Mouse (Mus musculus) kidney, adult 2 months (tissue): ENCODE measurements at regions not wholly inside any gene's neighbourhood (a gene's known extent, or its start where the extent isn't known, plus 50 kb on each side); places are given as distances from the start of the nearest gene placed in this dataset.
A peak's percentile ranks its signal among the peaks of the same experiment; 100 is the strongest.

Experiments used
- DNase-seq: peaks from one replicate; pipeline ENCODE4 v3.0.0; 2021
- H3K27ac ChIP-seq: fragments of 200-500 bp; 2 replicates; pipeline ENCODE4 v1.5.1; 2012; ENCODE audit warnings: low read depth, low read length, control low read depth, inconsistent platforms; ENCODE audit not compliant: insufficient read depth
- H3K27me3 ChIP-seq: fragments of 200-500 bp; replicated peaks from 2 replicates; pipeline ENCODE4 v1.6.1; 2012; ENCODE audit warnings: mild to moderate bottlenecking, moderate library complexity, low read length, inconsistent platforms; ENCODE audit not compliant: control insufficient read depth, insufficient read depth
- H3K36me3 ChIP-seq: fragments of 200-500 bp; 2 replicates; pipeline ENCODE4 v1.6.1; 2012; ENCODE audit warnings: mild to moderate bottlenecking, moderate library complexity, low read length, inconsistent platforms; ENCODE audit not compliant: control insufficient read depth, insufficient read depth
- H3K4me1 ChIP-seq: fragments of 200-500 bp; 2 replicates; pipeline ENCODE4 v1.6.1; 2011; ENCODE audit warnings: low read length; ENCODE audit not compliant: control insufficient read depth, insufficient read depth
- H3K4me3 ChIP-seq: fragments of 200-500 bp; 2 replicates; pipeline ENCODE4 v1.5.1; 2011; ENCODE audit warnings: mild to moderate bottlenecking, low read depth, low read length, control low read depth; ENCODE audit not compliant: insufficient read depth
- CTCF ChIP-seq: fragments of 200-500 bp; conservative IDR thresholded peaks from 2 replicates; pipeline ENCODE4 v1.5.1; 2011; ENCODE audit warnings: low read depth, mild to moderate bottlenecking, control low read depth, low read length, moderate library complexity, mixed read lengths; ENCODE audit not compliant: insufficient read depth, insufficient read length
- POLR2A ChIP-seq: fragments of 200-500 bp; IDR thresholded peaks from one replicate; pipeline ENCODE4 v1.6.1; 2011; ENCODE audit warnings: low read depth, low read length, control low read depth
- WGBS: fragments of 180-500 bp; shearing (Covaris S2); methylation state at CpG from one replicate; pipeline ENCODE4 v1.1.7; 2018; 5-methylcytosine and 5-hydroxymethylcytosine counted together

- Histone ChIP-seq H3K4me3 (no peak overlapping the region), H3K4me1 (no peaks in the 10 kb centered on the region), H3K36me3 (no peaks in the 10 kb centered on the region), H3K27ac (no peak overlapping the region), H3K27me3 (no peaks in the 10 kb centered on the region)
- no peak for TF ChIP-seq CTCF
- TF ChIP-seq POLR2A = no peak
- WGBS = 28% methylated on average over 6 of the region's 6 CpGs
- DNase-seq = peak; percentile 7
These were observed 1327.8 kb upstream of the Flrt2 start for GRCm38 (mm10) chr12:94364269-94364668.

- H3K27me3 ChIP-seq = no peaks in the 10 kb centered on the region
- no peaks in the 10 kb centered on the region for H3K36me3 ChIP-seq
- H3K27ac ChIP-seq = no peak overlapping the region
- H3K4me3 ChIP-seq = no peak overlapping the region
- DNase-seq = no peak
- TF ChIP-seq CTCF (no peak), POLR2A (no peak)
- WGBS = 49% methylated on average over 2 of the region's 2 CpGs
- no peaks in the 10 kb centered on the region for H3K4me1 ChIP-seq
These were observed 1292.0 kb upstream of the Flrt2 start for GRCm38 (mm10) chr12:94399991-94400390.

GRCm38 (mm10) chr12:94420918-94421317, 1271.1 kb upstream of the Flrt2 start:
- TF ChIP-seq CTCF (no peak), POLR2A (no peak)
- peak; percentile 84 for DNase-seq
- 44% methylated on average over 5 of the region's 5 CpGs for WGBS
- H3K27ac ChIP-seq = no peak overlapping the region
- no peaks in the 10 kb centered on the region for H3K4me1 ChIP-seq
- no peaks in the 10 kb centered on the region for H3K36me3 ChIP-seq
- H3K27me3 ChIP-seq = no peaks in the 10 kb centered on the region
- H3K4me3 ChIP-seq = no peak overlapping the region

DNA sequence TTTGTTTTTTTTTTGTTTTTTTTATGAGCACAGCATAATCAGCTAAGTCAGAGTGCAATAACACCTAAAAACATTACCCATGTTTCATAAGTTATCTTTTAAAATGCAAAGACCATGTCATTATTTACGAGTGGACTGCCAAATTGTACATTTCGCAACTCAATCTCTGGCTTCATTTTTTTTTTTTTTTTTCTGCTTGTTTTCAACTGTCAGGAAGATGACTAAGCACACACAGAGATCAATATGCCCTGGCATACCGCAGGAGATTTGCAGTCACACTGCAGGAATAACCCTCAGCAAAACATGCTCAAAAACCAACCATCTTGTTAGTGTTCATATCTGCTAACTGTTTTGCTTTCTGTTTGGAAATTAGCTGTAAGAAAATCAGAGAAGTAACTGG, 1270.3 kb upstream of the Flrt2 start:
- H3K4me1 ChIP-seq = no peaks in the 10 kb centered on the region
- no peaks in the 10 kb centered on the region for H3K36me3 ChIP-seq
- H3K27ac ChIP-seq = no peak overlapping the region
- no peak overlapping the region for H3K4me3 ChIP-seq
- no peak for DNase-seq
- WGBS = 85% methylated on average over 3 of the region's 3 CpGs
- TF ChIP-seq CTCF (no peak), POLR2A (no peak)
- no peaks in the 10 kb centered on the region for H3K27me3 ChIP-seq

- peak; percentile 37 for DNase-seq
These were observed 1267.6 kb upstream of the Flrt2 start for GRCm38 (mm10) chr12:94424340-94424981.

GRCm38 (mm10) chr12:94449517-94449916, 1242.5 kb upstream of the Flrt2 start:
- H3K36me3 ChIP-seq = no peaks in the 10 kb centered on the region
- H3K4me1 ChIP-seq = no peaks in the 10 kb centered on the region
- no peak for TF ChIP-seq CTCF
- no peak for TF ChIP-seq POLR2A
- no peak for DNase-seq
- no peaks in the 10 kb centered on the region for H3K27me3 ChIP-seq
- H3K4me3 ChIP-seq = no peak overlapping the region
- H3K27ac ChIP-seq = no peak overlapping the region
- WGBS = 47% methylated on average over 1 of the region's 1 CpGs

More at GRCm38 (mm10) chr12:94424340-94424981, 1267.6 kb upstream of the Flrt2 start:
- no peaks in the 10 kb centered on the region for H3K27me3 ChIP-seq
- no peaks in the 10 kb centered on the region for H3K4me1 ChIP-seq
- no peak overlapping the region for H3K4me3 ChIP-seq
- H3K27ac ChIP-seq = no peak overlapping the region
- TF ChIP-seq CTCF = no peak
- WGBS = 31% methylated on average over 3 of the region's 3 CpGs
- H3K36me3 ChIP-seq = no peaks in the 10 kb centered on the region

DNA sequence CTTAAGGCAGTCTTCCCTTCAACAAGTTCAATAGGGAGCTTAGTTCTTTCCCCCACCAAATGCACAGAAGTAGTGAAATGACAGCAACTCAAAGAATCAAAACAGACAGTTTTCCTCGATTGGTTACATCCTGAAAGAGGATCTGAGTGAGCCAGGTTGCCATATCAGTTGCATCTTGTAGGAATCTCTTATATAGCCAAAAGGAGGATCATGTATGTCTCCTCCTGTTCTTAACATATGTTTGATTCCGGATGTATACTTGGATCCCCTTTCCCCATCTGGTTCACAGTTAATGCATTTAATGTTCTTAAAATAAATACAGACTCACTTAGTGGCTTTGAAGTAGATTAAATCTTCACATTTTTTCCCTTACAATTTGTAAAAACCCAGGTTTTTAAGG, 1224.0 kb upstream of the Flrt2 start:
- no peak for DNase-seq
- H3K36me3 ChIP-seq = no peaks in the 10 kb centered on the region
- no peak overlapping the region for H3K27ac ChIP-seq
- TF ChIP-seq POLR2A (no peak), CTCF (no peak)
- H3K4me3 ChIP-seq = no peak overlapping the region
- no peaks in the 10 kb centered on the region for H3K27me3 ChIP-seq
- WGBS = 48% methylated on average over 2 of the region's 2 CpGs
- H3K4me1 ChIP-seq = no peaks in the 10 kb centered on the region
